Mouse (Mus musculus) olfactory bulb, adult 2 months (tissue): ENCODE results near the gene Gtpbp3. TPM values are rescaled to one million over a fixed set of nuclear protein-coding genes. Genes with fewer than 3 reads are reported as not detected.

Experiments used
- H3K27ac ChIP-seq: fragments of 200-500 bp; 2 replicates; pipeline ENCODE4 v1.5.1; 2012; ENCODE audit warnings: low read depth, low read length; ENCODE audit not compliant: insufficient read depth
- H3K4me1 ChIP-seq: fragments of 200-500 bp; 2 replicates; pipeline ENCODE4 v1.6.1; 2012; ENCODE audit warnings: low read length; ENCODE audit not compliant: control insufficient read depth, insufficient read depth
- H3K4me3 ChIP-seq: fragments of 200-500 bp; 2 replicates; pipeline ENCODE4 v1.5.1; 2012; ENCODE audit warnings: mild to moderate bottlenecking, low read depth, low read length, moderate library complexity; ENCODE audit not compliant: insufficient read depth
- CTCF ChIP-seq: fragments of 200-500 bp; IDR thresholded peaks from 2 replicates; pipeline ENCODE4 v1.5.1; 2012; ENCODE audit warnings: low read depth, mild to moderate bottlenecking, low read length, moderate library complexity; ENCODE audit not compliant: insufficient read depth
- POLR2A ChIP-seq: fragments of 200-500 bp; IDR thresholded peaks from 2 replicates; pipeline ENCODE4 v1.6.1; 2012; ENCODE audit warnings: mild to moderate bottlenecking, low read depth, low read length, moderate library complexity; ENCODE audit not compliant: insufficient read depth
- WGBS: fragments of 180-500 bp; shearing (Covaris S2); methylation state at CpG from one replicate; pipeline ENCODE4 v1.1.7; 2018; 5-methylcytosine and 5-hydroxymethylcytosine counted together
- polyA plus RNA-seq: library from polyadenylated mRNA; stranded (reverse); fragments of >200 nt; gene quantifications from 2 replicates; pipeline ENCODE4 v1.2.4, GENCODE M21; 2012; ENCODE audit warnings: low replicate concordance; ENCODE audit not compliant: missing spikeins, insufficient read depth, insufficient read length

The Gtpbp3 gene
- polyA plus RNA-seq, 1 experiment = not detected

GRCm38 (mm10) chr8:71537028-71537867, 49.3 kb downstream of the Gtpbp3 start, which contains the start of gene Bst2:
Gene Bst2, minus strand, starts transcription at chr8:71537456.
- H3K27ac ChIP-seq = no peak within 1 kb of the TSS
- peaks cover 10% of the 10 kb centered on the region for H3K4me1 ChIP-seq
- TF ChIP-seq CTCF (no peak), POLR2A (no peak)
- H3K4me3 ChIP-seq = peak within 1 kb of the TSS; percentile 46
- WGBS = 7% methylated on average over 37 of the region's 37 CpGs

- Histone ChIP-seq H3K27ac (0 out of 2 replicates have a peak within 1 kb of the TSS, but pooled peaks have one; percentile 23), H3K4me1 (peaks cover 10% of the 10 kb centered on the region), H3K4me3 (peak within 1 kb of the TSS; percentile 85)
- WGBS = under 1% methylated on average over 54 of the region's 55 CpGs
- TF ChIP-seq CTCF (no peak), POLR2A (0 out of 2 replicates have a peak, but pooled peaks have one; percentile 23)
Measured at GRCm38 (mm10) chr8:71542632-71543343, 54.9 kb downstream of the Gtpbp3 start, which contains the start of gene Mvb12a. Gene Mvb12a, plus strand, starts transcription at chr8:71542922.

DNA sequence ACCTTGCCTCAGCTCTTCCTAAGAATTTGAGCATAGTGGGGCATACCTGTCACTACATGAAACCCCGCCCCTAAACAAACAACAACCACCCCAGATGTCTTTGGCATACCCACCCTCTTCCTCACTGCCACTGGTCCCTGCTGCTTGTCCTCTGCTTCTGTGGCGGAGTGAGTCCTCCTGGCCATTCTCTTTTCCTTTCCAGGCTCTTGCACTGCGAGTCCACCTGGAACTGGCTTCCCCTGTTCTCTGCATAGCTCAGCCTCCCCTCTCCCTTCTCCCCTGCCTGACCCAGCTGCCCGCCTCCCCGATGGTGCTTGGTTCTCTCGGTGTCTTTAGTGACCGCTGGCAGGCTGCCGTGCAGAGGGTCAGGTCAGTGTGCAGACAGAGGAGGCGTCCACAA, 55.9 kb downstream of the Gtpbp3 start:
- no peak for TF ChIP-seq POLR2A
- no peak for TF ChIP-seq CTCF
- peaks cover 10% of the 10 kb centered on the region for H3K4me1 ChIP-seq
- no peak overlapping the region for H3K27ac ChIP-seq
- H3K4me3 ChIP-seq = peak overlapping the region; percentile 85; the same call in 1 of the 2 replicates
- WGBS = 87% methylated on average over 9 of the region's 9 CpGs

GRCm38 (mm10) chr8:71545053-71545452, 57.1 kb downstream of the Gtpbp3 start:
- no peak for TF ChIP-seq CTCF
- 89% methylated on average over 11 of the region's 11 CpGs for WGBS
- peaks cover 10% of the 10 kb centered on the region for H3K4me1 ChIP-seq
- H3K4me3 ChIP-seq = no peak overlapping the region
- no peak overlapping the region for H3K27ac ChIP-seq

GRCm38 (mm10) chr8:71547590-71547989, 59.7 kb downstream of the Gtpbp3 start:
- 82% methylated on average over 7 of the region's 7 CpGs for whole genome bisulfite sequencing
- no peak for TF ChIP-seq CTCF
- no peak for TF ChIP-seq POLR2A
- Histone ChIP-seq H3K27ac (no peak overlapping the region), H3K4me1 (peaks cover 10% of the 10 kb centered on the region), H3K4me3 (no peak overlapping the region)

Other genes with a start within 250 kb of the Gtpbp3 start
- gene Myo9b, start 215.4 kb upstream of the Gtpbp3 start, polyA plus RNA-seq = 390 TPM in 1 of 2 replicates, not detected in the other
- gene Haus8, start 215.2 kb upstream of the Gtpbp3 start, polyA plus RNA-seq = not detected in 2 replicates
- gene Use1, start 121.3 kb upstream of the Gtpbp3 start, polyA plus RNA-seq = not detected in 2 replicates
- gene Ocel1, start 116.8 kb upstream of the Gtpbp3 start, polyA plus RNA-seq = not detected in 2 replicates
- gene Nr2f6, start 106.1 kb upstream of the Gtpbp3 start, polyA plus RNA-seq = not detected in 2 replicates
- gene Ushbp1, start 92.3 kb upstream of the Gtpbp3 start, polyA plus RNA-seq = not detected in 2 replicates
- not detected in 2 replicates for gene Babam1, start 91.2 kb upstream of the Gtpbp3 start, polyA plus RNA-seq
- gene Ankle1, start 82.1 kb upstream of the Gtpbp3 start, polyA plus RNA-seq = not detected in 2 replicates
- gene Abhd8, start 24.4 kb upstream of the Gtpbp3 start, polyA plus RNA-seq = not detected in 2 replicates
- not detected in 2 replicates for gene Mrpl34, start 23.1 kb upstream of the Gtpbp3 start, polyA plus RNA-seq
- gene Dda1, start 18.9 kb upstream of the Gtpbp3 start, polyA plus RNA-seq = not detected in 2 replicates
- gene Ano8, start 2.1 kb upstream of the Gtpbp3 start, polyA plus RNA-seq = not detected in 2 replicates
- gene Plvap, start 23.6 kb downstream of the Gtpbp3 start, polyA plus RNA-seq = not detected in 2 replicates
- gene Ccdc194, start 37.6 kb downstream of the Gtpbp3 start, polyA plus RNA-seq = not detected in 2 replicates
- not detected in 2 replicates for gene Bst2, start 49.4 kb downstream of the Gtpbp3 start, polyA plus RNA-seq
- gene Mvb12a, start 54.8 kb downstream of the Gtpbp3 start, polyA plus RNA-seq = not detected in 2 replicates
- not detected in 2 replicates for gene Tmem221, start 70.8 kb downstream of the Gtpbp3 start, polyA plus RNA-seq
- gene Nxnl1, start 78.5 kb downstream of the Gtpbp3 start, polyA plus RNA-seq = not detected in 2 replicates
- not detected in 2 replicates for gene Slc27a1, start 80.8 kb downstream of the Gtpbp3 start, polyA plus RNA-seq
- not detected in 2 replicates for gene Pgls, start 104.1 kb downstream of the Gtpbp3 start, polyA plus RNA-seq
- not detected in 2 replicates for gene Fam129c, start 109.5 kb downstream of the Gtpbp3 start, polyA plus RNA-seq
- gene Colgalt1, start 122.9 kb downstream of the Gtpbp3 start, polyA plus RNA-seq = 143 TPM in 1 of 2 replicates, not detected in the other
- not detected in 2 replicates for gene Unc13a, start 183.7 kb downstream of the Gtpbp3 start, polyA plus RNA-seq
- gene Jak3, start 188.2 kb downstream of the Gtpbp3 start, polyA plus RNA-seq = not detected in 2 replicates
- gene Insl3, start 201.1 kb downstream of the Gtpbp3 start, polyA plus RNA-seq = not detected in 2 replicates
- gene B3gnt3, start 213.7 kb downstream of the Gtpbp3 start, polyA plus RNA-seq = not detected in 2 replicates
- 90.9 TPM in 1 of 2 replicates, not detected in the other for gene Fcho1, start 237.6 kb downstream of the Gtpbp3 start, polyA plus RNA-seq